Mouse (Mus musculus): Measurements from ENCODE around the gene Pik3c2g.

Pik3c2g gene

GRCm38 (mm10) chr6:139735708-139736626 is 148.9 kb downstream of the Pik3c2g start:
- DNase-seq (ENCODE audit: low spot score) = no peak

- no peak for DNase-seq (ENCODE audit: low spot score)
Observed at GRCm38 (mm10) chr6:139738350-139738749, 151.3 kb downstream of the Pik3c2g start.

GRCm38 (mm10) chr6:139742693-139743432 is 155.8 kb downstream of the Pik3c2g start:
- DNase-seq (ENCODE audit: low spot score) = no peak

- DNase-seq (ENCODE audit: low spot score) = no peak
Observed at GRCm38 (mm10) chr6:139746758-139747479, 159.9 kb downstream of the Pik3c2g start.

GRCm38 (mm10) chr6:139748091-139748771 is 161.2 kb downstream of the Pik3c2g start:
- DNase-seq (ENCODE audit: low spot score) = no peak

- DNase-seq (ENCODE audit: low spot score) = no peak
Observed at GRCm38 (mm10) chr6:139750599-139750998, 163.6 kb downstream of the Pik3c2g start.

GRCm38 (mm10) chr6:139751022-139751421 is 164.0 kb downstream of the Pik3c2g start:
- no peak for DNase-seq (ENCODE audit: low spot score)

- DNase-seq (ENCODE audit: low spot score) = no peak
Observed at GRCm38 (mm10) chr6:139757876-139758275, 170.9 kb downstream of the Pik3c2g start.

- no peak for DNase-seq (ENCODE audit: low spot score)
Observed at GRCm38 (mm10) chr6:139760978-139761377, 174.0 kb downstream of the Pik3c2g start.

GRCm38 (mm10) chr6:139764398-139764797 is 177.4 kb downstream of the Pik3c2g start:
- no peak for DNase-seq (ENCODE audit: low spot score)

GRCm38 (mm10) chr6:139769744-139770473 is 182.9 kb downstream of the Pik3c2g start:
- no peak for DNase-seq (ENCODE audit: low spot score)

- no peak for DNase-seq (ENCODE audit: low spot score)
Observed at GRCm38 (mm10) chr6:139770535-139770934, 183.5 kb downstream of the Pik3c2g start.

GRCm38 (mm10) chr6:139777576-139778282 is 190.7 kb downstream of the Pik3c2g start:
- DNase-seq (ENCODE audit: low spot score) = no peak

GRCm38 (mm10) chr6:139780028-139780427 is 193.0 kb downstream of the Pik3c2g start:
- DNase-seq (ENCODE audit: low spot score) = no peak

- DNase-seq (ENCODE audit: low spot score) = no peak
Observed at GRCm38 (mm10) chr6:139789479-139789878, 202.5 kb downstream of the Pik3c2g start.

- DNase-seq (ENCODE audit: low spot score) = no peak
Observed at GRCm38 (mm10) chr6:139799541-139800226, 212.7 kb downstream of the Pik3c2g start.

GRCm38 (mm10) chr6:139821916-139822315 is 234.9 kb downstream of the Pik3c2g start:
- no peak for DNase-seq (ENCODE audit: low spot score)

- DNase-seq (ENCODE audit: low spot score) = no peak
Observed at GRCm38 (mm10) chr6:139838239-139838638, 251.2 kb downstream of the Pik3c2g start.

- DNase-seq (ENCODE audit: low spot score) = no peak
Observed at GRCm38 (mm10) chr6:139838713-139839112, 251.7 kb downstream of the Pik3c2g start.

- DNase-seq (ENCODE audit: low spot score) = no peak
Observed at GRCm38 (mm10) chr6:139839907-139840306, 252.9 kb downstream of the Pik3c2g start.
